Mouse (Mus musculus) small intestine, adult 2 months (tissue): Measurements from ENCODE around the gene Sirpb1a.

Experiments used
- CTCF ChIP-seq: fragments of 200-500 bp; IDR thresholded peaks from 2 replicates; pipeline ENCODE4 v1.5.1; 2012; ENCODE audit warnings: low read depth, mild to moderate bottlenecking, control low read depth, inconsistent platforms, low read length, moderate library complexity, mixed read lengths; ENCODE audit not compliant: insufficient replicate concordance, insufficient read length; ENCODE audit errors: extremely low read depth
- POLR2A ChIP-seq: fragments of 200-500 bp; IDR thresholded peaks from 2 replicates; pipeline ENCODE4 v1.6.1; 2012; ENCODE audit warnings: low read depth, mild to moderate bottlenecking, control low read depth, inconsistent platforms, low read length, moderate library complexity

DNA sequence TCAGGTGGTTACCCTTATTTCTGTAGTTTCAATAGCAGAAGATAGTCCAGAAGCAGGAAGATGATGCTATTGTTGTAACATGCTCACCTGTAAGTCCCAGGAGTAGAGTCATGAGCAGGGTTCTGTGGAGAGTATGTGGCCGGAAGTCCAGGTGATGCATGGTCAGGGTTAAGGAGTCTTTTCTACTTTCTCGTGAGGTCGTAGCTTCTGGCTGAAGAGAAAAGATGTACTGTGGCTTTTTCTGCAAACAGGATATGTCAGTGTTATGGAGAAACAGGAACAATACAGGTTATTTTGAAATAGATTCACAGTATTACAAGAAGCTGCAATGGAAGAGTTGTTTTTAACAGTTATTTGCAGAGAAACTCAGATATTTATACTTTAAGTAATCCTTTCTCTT, 94.3 kb downstream of the Sirpb1a start, which contains the start of gene Gm9733:
- TF ChIP-seq CTCF (no peak), POLR2A (no peak)
